Mouse (Mus musculus) CH12.LX (cell line): ENCODE measurements at regions not wholly inside any gene's neighbourhood (a gene's known extent, or its start where the extent isn't known, plus 50 kb on each side); places are given as distances from the start of the nearest gene placed in this dataset.

Experiments used
- DNase-seq: peaks from one replicate; pipeline ENCODE4 v3.0.0-alpha.2; 2013; ENCODE audit errors: extremely low read depth
- H3K27ac ChIP-seq: 2 replicates; pipeline ENCODE4 v1.5.1; 2012; ENCODE audit warnings: low read depth, mild to moderate bottlenecking, control low read depth, moderate library complexity; ENCODE audit not compliant: insufficient read depth
- H3K27me3 ChIP-seq: replicated peaks from 2 replicates; pipeline ENCODE3; 2012; ENCODE audit warnings: inconsistent platforms
- H3K36me3 ChIP-seq, 2 experiments: replicated peaks in 1 of 2; 2 replicates each; pipeline versions ENCODE3 to v1.6.1; 2012; ENCODE audit warnings: inconsistent platforms in 1 of 2, low read length in 1 of 2, mild to moderate bottlenecking in 1 of 2, mixed read lengths in 1 of 2, moderate library complexity in 1 of 2; ENCODE audit not compliant: control insufficient read depth in 1 of 2, insufficient read depth in 1 of 2
- H3K4me1 ChIP-seq, 2 experiments: 2 replicates each; pipeline ENCODE4 v1.6.1; 2012; ENCODE audit warnings: inconsistent platforms in 1 of 2, moderate library complexity in 1 of 2; ENCODE audit not compliant: insufficient read depth in 2 of 2, control insufficient read depth in 1 of 2
- H3K4me2 ChIP-seq: 2 replicates; pipeline ENCODE4 v1.6.1; 2012; ENCODE audit warnings: low read depth, mild to moderate bottlenecking, control low read depth; ENCODE audit not compliant: poor library complexity, insufficient read depth, severe bottlenecking
- H3K4me3 ChIP-seq, 3 experiments: fragments of 150-350 bp in 1 of 3; sonication (generic) in 1 of 3; replicated peaks in 1 of 3; 2 replicates each; pipeline versions ENCODE3 to v1.5.1; 2011 to 2012; ENCODE audit warnings: low read depth in 2 of 3, low read length in 2 of 3, mild to moderate bottlenecking in 2 of 3, moderate library complexity in 2 of 3, control low read depth in 1 of 3, improper control_type of control experiment in 1 of 3, inconsistent platforms in 1 of 3, mixed read lengths in 1 of 3; ENCODE audit not compliant: poor library complexity in 1 of 3
- H3K79me2 ChIP-seq: replicated peaks from 2 replicates; pipeline ENCODE4 v1.6.1; 2012; ENCODE audit warnings: mild to moderate bottlenecking, moderate library complexity; ENCODE audit not compliant: control insufficient read depth, poor library complexity, insufficient read depth, severe bottlenecking; ENCODE audit errors: extremely low read depth
- H3K9ac ChIP-seq: 2 replicates; pipeline ENCODE4 v1.6.1; 2012; ENCODE audit warnings: low read depth, mild to moderate bottlenecking, control low read depth, moderate library complexity; ENCODE audit not compliant: insufficient read depth
- H3K9me3 ChIP-seq: replicated peaks from 2 replicates; pipeline ENCODE3; 2012; ENCODE audit warnings: low read length, inconsistent platforms, mixed read lengths
- CHD1 ChIP-seq: IDR thresholded peaks from 2 replicates; pipeline ENCODE4 v1.6.1; 2012; ENCODE audit warnings: low read depth, low read length, improper control_type of control experiment, inconsistent platforms
- CTCF ChIP-seq, 2 experiments: IDR thresholded peaks in 1 of 2; conservative IDR thresholded peaks in 1 of 2; 2 replicates each; pipeline ENCODE4 v1.5.1; 2011 to 2012; ENCODE audit warnings: low read depth in 2 of 2, low read length in 2 of 2, improper control_type of control experiment in 1 of 2, inconsistent platforms in 1 of 2, mild to moderate bottlenecking in 1 of 2, moderate library complexity in 1 of 2
- E2F4 ChIP-seq: IDR thresholded peaks from 2 replicates; pipeline ENCODE4 v1.6.1; 2011; ENCODE audit warnings: low read depth, low read length, improper control_type of control experiment; ENCODE audit not compliant: insufficient replicate concordance
- ELF1 ChIP-seq: IDR thresholded peaks from 2 replicates; pipeline ENCODE4 v1.6.1; 2014; ENCODE audit warnings: low read depth, mild to moderate bottlenecking, inconsistent platforms, low read length, improper control_type of control experiment
- GABPA ChIP-seq: IDR thresholded peaks from 2 replicates; pipeline ENCODE4 v1.6.1; 2012; ENCODE audit warnings: low read depth, low read length, improper control_type of control experiment, inconsistent platforms; ENCODE audit not compliant: insufficient replicate concordance
- HCFC1 ChIP-seq: IDR thresholded peaks from 2 replicates; pipeline ENCODE4 v1.6.1; 2012; ENCODE audit warnings: low read depth, mild to moderate bottlenecking, inconsistent platforms, low read length, improper control_type of control experiment
- JUN ChIP-seq: IDR thresholded peaks from 2 replicates; pipeline ENCODE4 v1.6.1; 2011; ENCODE audit warnings: low read depth, mild to moderate bottlenecking, low read length, improper control_type of control experiment, moderate library complexity; ENCODE audit not compliant: insufficient read depth
- MAFK ChIP-seq: IDR thresholded peaks from 2 replicates; pipeline ENCODE4 v1.6.1; 2011; ENCODE audit warnings: low read length, improper control_type of control experiment; ENCODE audit not compliant: insufficient replicate concordance
- MAX ChIP-seq: IDR thresholded peaks from 2 replicates; pipeline ENCODE4 v1.6.1; 2011; ENCODE audit warnings: low read length, improper control_type of control experiment
- MAZ ChIP-seq: IDR thresholded peaks from 2 replicates; pipeline ENCODE4 v1.6.1; 2012; ENCODE audit warnings: low read depth, mild to moderate bottlenecking, inconsistent platforms, low read length, improper control_type of control experiment, moderate library complexity
- MYC ChIP-seq: IDR thresholded peaks from 2 replicates; pipeline ENCODE4 v1.6.1; 2011; ENCODE audit warnings: low read depth, mild to moderate bottlenecking, improper control_type of control experiment, low read length
- NRF1 ChIP-seq: IDR thresholded peaks from 2 replicates; pipeline ENCODE4 v1.6.1; 2014; ENCODE audit warnings: low read depth, mild to moderate bottlenecking, inconsistent platforms, low read length, improper control_type of control experiment, moderate library complexity
- PAX5 ChIP-seq: IDR thresholded peaks from 2 replicates; pipeline ENCODE4 v1.6.1; 2012; ENCODE audit warnings: low read length, inconsistent platforms, mixed read lengths
- POLR2AphosphoS2 ChIP-seq: IDR thresholded peaks from 2 replicates; pipeline ENCODE4 v1.6.1; 2011; ENCODE audit warnings: low read depth, low read length, improper control_type of control experiment
- RAD21 ChIP-seq: IDR thresholded peaks from 2 replicates; pipeline ENCODE4 v1.6.1; 2011; ENCODE audit warnings: low read depth, mild to moderate bottlenecking, low read length, improper control_type of control experiment, moderate library complexity
- RCOR1 ChIP-seq: conservative IDR thresholded peaks from 2 replicates; pipeline ENCODE4 v1.6.1; 2012; ENCODE audit warnings: low read depth, mild to moderate bottlenecking, inconsistent platforms, low read length, improper control_type of control experiment
- SIN3A ChIP-seq: IDR thresholded peaks from 2 replicates; pipeline ENCODE4 v1.6.1; 2012; ENCODE audit warnings: low read length, improper control_type of control experiment, inconsistent platforms
- USF2 ChIP-seq: conservative IDR thresholded peaks from 2 replicates; pipeline ENCODE4 v1.6.1; 2011; ENCODE audit warnings: low read depth, low read length, improper control_type of control experiment
- ZMIZ1 ChIP-seq: IDR thresholded peaks from 2 replicates; pipeline ENCODE4 v1.6.1; 2012; ENCODE audit warnings: low read depth, mild to moderate bottlenecking, inconsistent platforms, low read length, improper control_type of control experiment
- dilution Hi-C: fragments of 300-500 bp; cut with MboI; formaldehyde crosslinking; loops from 2 replicates; pipeline ENCODE4 v1.14.3; 2020; ENCODE audit warnings: low sequenced_read_pairs; ENCODE audit not compliant: extremely low pct_unique_long_range_greater_than_20kb, extremely low pct_ligation_motif_present
- in situ Hi-C: fragments of 300-500 bp; cut with MboI; formaldehyde crosslinking; loops from 3 replicates; pipeline ENCODE4 v1.14.3; 2019; ENCODE audit warnings: low sequenced_read_pairs, low pct_ligation_motif_present, low pct_unique_long_range_greater_than_20kb, mixed read lengths

GRCm38 (mm10) chr17:85536311-85536710 is 77.1 kb upstream of the Six3 start:
- H3K27me3 ChIP-seq = no peaks in the 10 kb centered on the region
- H3K9me3 ChIP-seq = no peaks in the 10 kb centered on the region
- no peak for TF ChIP-seq RAD21
- H3K36me3 ChIP-seq = no peaks in the 10 kb centered on the region
- no peak overlapping the region for H3K4me3 ChIP-seq
- no peak overlapping the region for H3K4me2 ChIP-seq
- DNase-seq = no peak
- dilution Hi-C loops = no loop called here
- no peaks in the 10 kb centered on the region for H3K79me2 ChIP-seq
- peaks cover 0 to 3% of the 10 kb centered on the region in 2 experiments; a peak in 2 of 4 replicates for H3K4me1 ChIP-seq
- H3K9ac ChIP-seq = no peak overlapping the region
- no peak overlapping the region for H3K27ac ChIP-seq
- in situ Hi-C loops = no loop called here

GRCm38 (mm10) chr17:85541258-85541777 is 72.1 kb upstream of the Six3 start:
- no peak overlapping the region for H3K4me2 ChIP-seq
- no peaks in the 10 kb centered on the region for H3K36me3 ChIP-seq
- in situ Hi-C loops = no loop called here
- no peak overlapping the region for H3K27ac ChIP-seq
- dilution Hi-C loops = no loop called here
- no peak for TF ChIP-seq RCOR1
- no peak for TF ChIP-seq POLR2AphosphoS2
- TF ChIP-seq CHD1 = no peak
- no peak for TF ChIP-seq MAZ
- no peak for TF ChIP-seq PAX5
- no peak for TF ChIP-seq ZMIZ1
- no peak for TF ChIP-seq USF2
- TF ChIP-seq NRF1 = no peak
- no peak for TF ChIP-seq GABPA
- TF ChIP-seq E2F4 = no peak
- no peak for TF ChIP-seq JUN
- no peak for TF ChIP-seq ELF1
- TF ChIP-seq SIN3A = no peak
- TF ChIP-seq MAX = no peak
- no peak for TF ChIP-seq MAFK
- no peak for TF ChIP-seq CTCF (conservative IDR thresholded peaks at IDR 0.05 in 1 of 2, IDR thresholded peaks at IDR 0.05 in 1 of 2; ENCODE audit: low read depth in 2 of 2, low read length in 2 of 2)
- TF ChIP-seq MYC = no peak
- no peak for TF ChIP-seq HCFC1
- no peaks in the 10 kb centered on the region for H3K27me3 ChIP-seq
- DNase-seq = no peak
- H3K79me2 ChIP-seq = no peaks in the 10 kb centered on the region
- no peak overlapping the region for H3K4me3 ChIP-seq
- no peaks in the 10 kb centered on the region for H3K4me1 ChIP-seq
- H3K9me3 ChIP-seq = no peaks in the 10 kb centered on the region
- no peak overlapping the region for H3K9ac ChIP-seq
